Mouse (Mus musculus): ENCODE data around the gene Nr2e1. TPM values are rescaled to one million over a fixed set of nuclear protein-coding genes. Genes with fewer than 3 reads are reported as not detected.

Gene Nr2e1
- polyA plus RNA-seq, 1 experiment from 2014 or later, result not detected

DNA sequence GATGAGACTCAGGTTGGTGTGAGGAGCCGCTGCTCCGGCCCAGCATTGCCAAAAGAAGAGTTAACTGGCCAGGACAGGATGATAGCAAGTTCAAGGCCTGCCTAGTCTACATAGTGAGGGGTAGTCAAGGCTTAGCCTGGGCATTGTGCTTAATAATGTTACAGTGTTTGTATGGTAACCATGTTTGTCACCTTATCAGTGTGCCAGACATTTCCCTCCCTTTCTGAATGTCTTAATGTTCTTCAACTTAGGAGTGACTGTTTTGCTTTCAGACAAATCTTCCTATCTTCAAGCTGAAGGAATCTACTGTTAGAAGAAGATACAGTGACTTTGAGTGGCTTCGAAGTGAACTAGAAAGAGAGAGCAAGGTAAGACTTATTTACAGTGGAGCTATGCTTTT, 57.8 kb downstream of the Nr2e1 start:
- H3K27ac ChIP-seq (replicated peaks), result no peak overlapping the region
- H3K9me3 ChIP-seq, result no peaks in the 10 kb centered on the region
- H3K9ac ChIP-seq, result no peak overlapping the region
- no peak for ATAC-seq (ENCODE audit: extremely low read depth, insufficient number of reproducible peaks, low FRiP score, low TSS enrichment)
- 93% methylated on average over 3 of the region's 3 CpGs for WGBS
- no peaks in the 10 kb centered on the region for H3K27me3 ChIP-seq (replicated peaks)
- peaks cover 61% of the 10 kb centered on the region for H3K36me3 ChIP-seq
- H3K4me3 ChIP-seq, result no peak overlapping the region
- H3K4me1 ChIP-seq, result peaks cover 42% of the 10 kb centered on the region
- H3K4me2 ChIP-seq, result no peak overlapping the region

DNA sequence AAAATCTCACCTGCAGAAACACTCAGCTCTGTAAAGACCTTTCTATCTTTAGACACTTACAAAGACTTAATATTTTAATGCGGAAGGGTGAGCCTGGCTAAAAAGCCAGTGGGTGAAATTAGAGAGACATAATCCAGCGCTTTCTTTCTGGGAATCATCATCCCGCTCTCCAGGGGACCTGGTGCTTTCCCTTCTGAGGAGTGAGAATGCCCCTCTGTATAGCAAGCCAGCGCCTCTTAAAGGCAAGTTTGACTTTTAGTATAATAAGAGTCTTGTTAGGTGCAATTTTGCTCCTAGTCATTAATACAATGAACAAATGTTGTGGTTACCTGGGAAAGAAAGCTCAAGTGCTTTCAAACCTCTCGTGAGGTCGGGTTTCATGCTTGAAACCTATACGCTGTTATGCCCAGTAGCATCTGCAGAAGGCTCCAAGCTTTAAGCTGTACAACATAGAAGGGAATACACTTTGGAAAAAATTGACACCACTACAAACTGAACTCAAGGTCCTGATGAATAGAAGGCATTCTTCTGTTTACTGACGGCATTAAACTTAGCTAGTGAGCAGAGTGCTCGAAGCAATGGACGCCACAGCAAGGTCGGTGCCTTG, 59.8 kb downstream of the Nr2e1 start:
- Histone ChIP-seq H3K9ac (no peak overlapping the region), H3K4me3 (no peak overlapping the region), H3K36me3 (peaks cover 44% of the 10 kb centered on the region), H3K9me3 (no peaks in the 10 kb centered on the region), H3K27ac (replicated peaks) (no peak overlapping the region), H3K4me1 (peaks cover 51% of the 10 kb centered on the region), H3K27me3 (replicated peaks) (no peaks in the 10 kb centered on the region), H3K4me2 (no peak overlapping the region)
- 82% methylated on average over 11 of the region's 11 CpGs for WGBS
- ATAC-seq (ENCODE audit: extremely low read depth, insufficient number of reproducible peaks, low FRiP score, low TSS enrichment), result no peak

DNA sequence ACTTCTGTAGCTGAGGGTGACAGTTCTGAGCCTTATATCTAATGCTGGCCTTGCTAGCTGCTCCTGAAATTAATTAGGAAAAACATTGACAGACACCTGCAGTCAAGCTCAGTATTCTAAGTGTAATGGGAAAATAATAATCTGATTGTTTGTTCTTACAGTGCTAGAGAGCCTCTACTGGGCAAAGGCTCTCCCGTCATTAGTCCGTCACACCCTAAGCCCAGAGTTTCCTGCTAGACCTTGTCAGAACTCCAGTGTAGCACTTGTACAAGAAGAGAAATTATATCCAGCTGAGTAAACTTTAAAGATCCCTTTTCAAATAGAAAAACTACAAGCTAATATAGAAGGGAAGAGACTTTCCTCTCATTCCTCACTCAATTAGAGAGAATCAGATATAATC, 60.5 kb downstream of the Nr2e1 start:
- no peaks in the 10 kb centered on the region for H3K27me3 ChIP-seq (replicated peaks)

DNA sequence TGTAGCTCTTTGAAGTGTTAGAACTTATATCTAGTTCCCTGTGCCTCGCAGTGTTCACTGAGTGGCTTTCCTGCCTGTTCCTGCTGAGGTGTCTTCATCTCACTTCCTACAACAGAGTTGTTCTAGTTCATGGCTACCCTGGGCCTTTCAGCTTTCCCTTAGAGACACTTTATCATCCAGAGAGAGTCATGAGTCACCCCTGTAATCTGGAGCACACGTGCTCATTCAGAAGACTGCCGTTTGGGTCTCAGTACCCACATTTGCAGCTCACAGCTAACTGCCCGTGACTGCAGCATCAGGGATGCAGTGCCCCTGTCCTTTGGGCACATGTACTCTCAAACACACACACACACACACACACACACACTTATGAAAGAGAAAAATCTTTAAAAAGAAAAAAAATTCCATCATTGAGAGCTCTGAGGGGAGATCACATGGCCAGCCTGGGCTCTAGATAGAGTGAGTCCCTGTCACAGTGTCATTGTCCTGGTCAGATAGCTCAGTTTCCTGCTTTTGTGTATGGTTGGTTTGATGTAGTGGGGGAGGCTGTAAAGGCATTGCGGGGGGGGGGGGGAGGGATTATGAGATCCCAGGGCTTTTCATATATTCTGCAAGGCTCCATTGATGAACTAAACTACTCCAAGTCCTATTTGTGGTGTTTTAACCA, 62.0 kb downstream of the Nr2e1 start:
- Histone ChIP-seq H3K9ac (no peak overlapping the region), H3K27me3 (replicated peaks) (no peaks in the 10 kb centered on the region), H3K4me3 (no peak overlapping the region), H3K9me3 (no peaks in the 10 kb centered on the region), H3K36me3 (peaks cover 30% of the 10 kb centered on the region), H3K4me2 (no peak overlapping the region), H3K4me1 (peaks cover 56% of the 10 kb centered on the region), H3K27ac (replicated peaks) (peak overlapping the region; percentile 67)
- ATAC-seq (ENCODE audit: extremely low read depth, insufficient number of reproducible peaks, low FRiP score, low TSS enrichment), result peak; percentile 63
- 33% methylated on average over 5 of the region's 5 CpGs for WGBS

More for the DNA sequence above, 60.5 kb downstream of the Nr2e1 start:
- no peak overlapping the region for H3K9ac ChIP-seq
- H3K4me3 ChIP-seq, result no peak overlapping the region
- WGBS, result 64% methylated on average over 2 of the region's 2 CpGs
- no peaks in the 10 kb centered on the region for H3K9me3 ChIP-seq
- peaks cover 37% of the 10 kb centered on the region for H3K36me3 ChIP-seq
- H3K4me2 ChIP-seq, result no peak overlapping the region
- H3K4me1 ChIP-seq, result peaks cover 55% of the 10 kb centered on the region
- H3K27ac ChIP-seq (replicated peaks), result no peak overlapping the region
- no peak for ATAC-seq (ENCODE audit: extremely low read depth, insufficient number of reproducible peaks, low FRiP score, low TSS enrichment)

DNA sequence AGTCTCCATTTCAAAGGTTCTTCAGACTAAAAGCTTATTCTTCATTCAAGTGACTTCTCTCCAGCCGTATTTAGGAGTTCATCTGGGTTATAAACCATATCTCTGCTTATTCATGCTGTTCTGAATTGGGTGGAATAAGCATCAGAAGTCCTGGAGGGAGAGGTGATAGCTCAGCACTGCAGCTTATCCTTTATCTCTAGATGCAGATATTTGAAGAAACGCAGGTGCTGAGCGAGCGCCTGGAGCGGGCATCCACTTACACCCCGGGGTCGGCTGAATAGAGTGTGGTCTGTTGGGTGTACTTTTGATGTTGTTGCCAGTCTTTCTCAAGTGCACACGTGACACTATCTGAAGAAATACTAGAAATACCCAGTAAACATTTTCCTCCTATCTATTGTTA, 65.1 kb downstream of the Nr2e1 start:
- no peak for ATAC-seq (ENCODE audit: extremely low read depth, insufficient number of reproducible peaks, low FRiP score, low TSS enrichment)
- no peaks in the 10 kb centered on the region for H3K9me3 ChIP-seq
- H3K36me3 ChIP-seq, result peaks cover 16% of the 10 kb centered on the region
- H3K27me3 ChIP-seq (replicated peaks), result no peaks in the 10 kb centered on the region
- 44% methylated on average over 8 of the region's 8 CpGs for WGBS
- H3K4me2 ChIP-seq, result no peak overlapping the region
- H3K27ac ChIP-seq (replicated peaks), result no peak overlapping the region
- peaks cover 60% of the 10 kb centered on the region for H3K4me1 ChIP-seq
- no peak overlapping the region for H3K9ac ChIP-seq
- no peak overlapping the region for H3K4me3 ChIP-seq

DNA sequence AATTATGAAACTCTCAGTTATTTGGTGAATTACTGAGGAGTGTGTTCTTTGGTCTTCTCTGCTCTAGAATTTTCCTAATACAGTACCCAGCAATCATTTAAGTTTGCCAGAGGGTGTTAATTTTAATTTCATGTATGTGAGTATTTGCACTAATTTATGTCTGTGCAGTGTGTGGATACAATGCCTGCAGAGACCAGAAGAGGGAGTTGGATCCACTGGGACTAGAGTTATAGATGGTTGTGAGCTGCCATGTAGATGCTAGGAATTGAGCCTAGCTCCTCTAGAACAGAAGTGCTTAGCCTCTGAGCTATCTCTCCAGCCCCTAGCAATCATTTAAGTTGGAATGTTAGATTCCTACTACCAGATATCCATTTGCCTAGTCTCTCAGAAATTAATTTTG, 69.3 kb downstream of the Nr2e1 start:
- Histone ChIP-seq H3K4me3 (no peak overlapping the region), H3K4me2 (no peak overlapping the region), H3K4me1 (peaks cover 37% of the 10 kb centered on the region), H3K27me3 (replicated peaks) (no peaks in the 10 kb centered on the region), H3K9me3 (no peaks in the 10 kb centered on the region), H3K36me3 (peaks cover 41% of the 10 kb centered on the region), H3K27ac (replicated peaks) (no peak overlapping the region), H3K9ac (no peak overlapping the region)
- ATAC-seq (ENCODE audit: extremely low read depth, insufficient number of reproducible peaks, low FRiP score, low TSS enrichment), result no peak

Other genes starting within 250 kb of the Nr2e1 start
- 11.8 and 12.0 TPM in 2 replicates for gene Afg1l, start 105.1 kb downstream of the Nr2e1 start, polyA plus RNA-seq (2015; fragmentation: Nextera tagmentation; extraction: Ambion mirVana)
- gene Snx3, start 81.6 kb downstream of the Nr2e1 start, polyA plus RNA-seq (2015; fragmentation: Nextera tagmentation; extraction: Ambion mirVana), result 335 and 371 TPM in 2 replicates
- 19.2 and 19.5 TPM in 2 replicates for gene Ostm1, start 190 bp upstream of the Nr2e1 start, polyA plus RNA-seq (2015; fragmentation: Nextera tagmentation; extraction: Ambion mirVana)
- 14.7 and 15.2 TPM in 2 replicates for gene Sec63, start 177.9 kb upstream of the Nr2e1 start, polyA plus RNA-seq (2015; fragmentation: Nextera tagmentation; extraction: Ambion mirVana)